Mouse (Mus musculus): ENCODE results near the gene Tex28. TPM values are rescaled to one million over a fixed set of nuclear protein-coding genes. Genes with fewer than 3 reads are reported as not detected.

Tex28 gene
- polyA plus RNA-seq, 1 experiment from 2014 or later, result not detected

Other genes with a start within 250 kb of the Tex28 start
- gene Arhgap4, start 246.0 kb downstream of the Tex28 start, polyA plus RNA-seq (2016; fragmentation: Nextera tagmentation; extraction: Ambion mirVana), result 2.1 and 2.6 TPM in 2 replicates
- 169 and 181 TPM in 2 replicates for gene Naa10, start 245.9 kb downstream of the Tex28 start, polyA plus RNA-seq (2016; fragmentation: Nextera tagmentation; extraction: Ambion mirVana)
- 22.4 and 23.3 TPM in 2 replicates for gene Renbp, start 237.0 kb downstream of the Tex28 start, polyA plus RNA-seq (2016; fragmentation: Nextera tagmentation; extraction: Ambion mirVana)
- 79.9 and 84.5 TPM in 2 replicates for gene Hcfc1, start 201.5 kb downstream of the Tex28 start, polyA plus RNA-seq (2016; fragmentation: Nextera tagmentation; extraction: Ambion mirVana)
- 54.0 and 62.2 TPM in 2 replicates for gene Irak1, start 143.9 kb downstream of the Tex28 start, polyA plus RNA-seq (2016; fragmentation: Nextera tagmentation; extraction: Ambion mirVana)
- not detected in 2 replicates for gene Opn1mw, start 40.4 kb downstream of the Tex28 start, polyA plus RNA-seq (2016; fragmentation: Nextera tagmentation; extraction: Ambion mirVana)
- 12.4 and 15.7 TPM in 2 replicates for gene Mecp2, start 32.5 kb downstream of the Tex28 start, polyA plus RNA-seq (2016; fragmentation: Nextera tagmentation; extraction: Ambion mirVana)
- 0.10 TPM in 1 of 2 replicates, not detected in the other for gene Tktl1, start 9.4 kb upstream of the Tex28 start, polyA plus RNA-seq (2016; fragmentation: Nextera tagmentation; extraction: Ambion mirVana)
- gene Flna, start 82.0 kb upstream of the Tex28 start, polyA plus RNA-seq (2016; fragmentation: Nextera tagmentation; extraction: Ambion mirVana), result 315 and 331 TPM in 2 replicates
- 25.9 and 27.8 TPM in 2 replicates for gene Emd, start 86.8 kb upstream of the Tex28 start, polyA plus RNA-seq (2016; fragmentation: Nextera tagmentation; extraction: Ambion mirVana)
- gene Rpl10, start 103.0 kb upstream of the Tex28 start, polyA plus RNA-seq (2016; fragmentation: Nextera tagmentation; extraction: Ambion mirVana), result 846 and 850 TPM in 2 replicates
- 68.8 and 70.4 TPM in 2 replicates for gene Taz, start 114.1 kb upstream of the Tex28 start, polyA plus RNA-seq (2016; fragmentation: Nextera tagmentation; extraction: Ambion mirVana)
- 4.2 and 4.7 TPM in 2 replicates for gene Dnase1l1, start 114.5 kb upstream of the Tex28 start, polyA plus RNA-seq (2016; fragmentation: Nextera tagmentation; extraction: Ambion mirVana)
- gene Atp6ap1, start 129.3 kb upstream of the Tex28 start, polyA plus RNA-seq (2016; fragmentation: Nextera tagmentation; extraction: Ambion mirVana), result 86.4 and 91.5 TPM in 2 replicates
- gene Gdi1, start 137.2 kb upstream of the Tex28 start, polyA plus RNA-seq (2016; fragmentation: Nextera tagmentation; extraction: Ambion mirVana), result 231 and 251 TPM in 2 replicates
- 60.2 and 60.4 TPM in 2 replicates for gene Fam50a, start 145.2 kb upstream of the Tex28 start, polyA plus RNA-seq (2016; fragmentation: Nextera tagmentation; extraction: Ambion mirVana)
- gene Plxna3, start 161.2 kb upstream of the Tex28 start, polyA plus RNA-seq (2016; fragmentation: Nextera tagmentation; extraction: Ambion mirVana), result 18.3 and 19.6 TPM in 2 replicates
- 114 and 119 TPM in 2 replicates for gene Lage3, start 185.8 kb upstream of the Tex28 start, polyA plus RNA-seq (2016; fragmentation: Nextera tagmentation; extraction: Ambion mirVana)
- 61.1 and 69.8 TPM in 2 replicates for gene Ubl4a, start 205.4 kb upstream of the Tex28 start, polyA plus RNA-seq (2016; fragmentation: Nextera tagmentation; extraction: Ambion mirVana)
- 12.3 and 13.0 TPM in 2 replicates for gene Slc10a3, start 205.5 kb upstream of the Tex28 start, polyA plus RNA-seq (2016; fragmentation: Nextera tagmentation; extraction: Ambion mirVana)
- gene Fam3a, start 225.4 kb upstream of the Tex28 start, polyA plus RNA-seq (2016; fragmentation: Nextera tagmentation; extraction: Ambion mirVana), result 23.7 and 23.8 TPM in 2 replicates
- gene Ikbkg, start 225.5 kb upstream of the Tex28 start, polyA plus RNA-seq (2016; fragmentation: Nextera tagmentation; extraction: Ambion mirVana), result 18.7 and 18.9 TPM in 2 replicates